Mouse (Mus musculus): Measurements from ENCODE around the gene Gpr84.

The Gpr84 gene

DNA sequence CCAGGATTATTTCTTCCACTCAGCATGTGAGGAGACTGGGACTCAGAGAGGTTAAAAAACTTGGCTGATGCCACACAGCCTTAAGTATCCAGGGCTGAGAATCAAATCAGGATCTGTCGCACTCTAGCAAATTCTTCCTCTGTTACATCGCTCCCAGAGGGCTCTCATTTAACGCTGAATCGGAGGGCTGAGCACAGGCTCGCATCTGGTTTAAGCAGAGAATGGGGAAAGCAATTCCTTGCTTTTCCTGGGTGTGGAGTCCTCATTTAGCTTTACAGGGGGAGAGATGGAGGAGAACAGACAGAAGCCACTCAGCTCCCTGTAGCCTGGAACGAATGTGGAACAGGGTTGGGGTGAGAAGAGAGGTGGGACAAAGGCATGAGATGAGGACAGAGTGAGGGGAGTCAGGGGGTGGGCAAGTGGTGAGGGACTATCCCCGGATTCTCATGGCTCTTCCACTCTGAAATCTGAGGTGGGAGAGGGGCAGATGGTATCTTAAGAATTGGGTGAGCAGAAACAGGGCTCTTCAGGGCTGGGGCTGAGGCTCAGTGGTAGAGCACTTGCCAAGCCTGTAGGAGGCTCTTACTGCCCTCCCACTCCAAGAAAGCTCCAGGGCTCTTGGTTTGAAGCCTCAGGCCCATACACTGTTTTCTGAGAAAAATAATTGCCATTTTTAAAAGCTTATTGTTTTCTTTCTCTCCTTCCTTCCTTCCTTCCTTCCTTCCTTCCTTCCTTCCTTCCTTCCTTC is 25.2 kb upstream of the Gpr84 start:
- no peak for DNase-seq (ENCODE audit: low spot score)

DNA sequence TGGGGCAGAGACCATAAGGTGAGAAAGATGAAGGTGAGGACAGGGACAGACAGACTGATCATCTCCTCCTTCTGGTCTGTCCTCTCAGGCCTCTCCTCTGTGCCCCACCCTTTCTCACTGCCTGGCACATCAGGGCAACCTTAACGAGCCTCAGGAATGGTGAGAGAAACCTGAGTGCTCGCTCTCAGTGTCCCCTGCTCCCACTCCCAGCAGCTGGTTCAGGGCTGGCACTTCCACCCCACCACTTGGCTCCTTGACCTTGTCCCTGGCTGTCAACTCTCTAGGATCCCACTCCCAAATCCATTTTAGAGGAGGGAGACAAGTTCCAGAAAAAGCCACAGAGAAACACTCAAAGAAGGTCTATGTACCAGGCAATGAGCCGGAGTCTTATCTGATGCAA is 24.6 kb upstream of the Gpr84 start:
- DNase-seq (ENCODE audit: low spot score) = no peak

DNA sequence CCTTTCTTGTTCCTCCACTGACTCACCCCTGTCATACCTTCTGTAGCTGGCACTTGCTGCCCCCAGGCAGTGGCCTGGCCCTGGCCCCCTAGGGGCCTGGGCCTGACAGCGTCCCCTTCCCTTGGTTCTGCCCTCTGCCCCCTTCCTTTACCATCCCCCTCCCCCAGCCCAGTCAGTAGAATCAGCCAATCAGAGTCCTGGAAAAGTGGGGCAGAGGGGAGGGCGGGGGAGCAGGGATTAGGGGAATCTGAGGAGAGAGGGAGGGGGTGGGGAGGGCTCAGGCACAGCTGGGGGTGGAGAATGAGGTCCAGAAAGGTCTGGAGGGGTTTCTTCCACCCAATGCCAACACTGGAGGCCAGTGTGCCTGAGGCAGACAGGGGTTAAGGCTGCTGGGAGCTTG is 23.8 kb upstream of the Gpr84 start:
- DNase-seq (ENCODE audit: low spot score) = no peak

DNA sequence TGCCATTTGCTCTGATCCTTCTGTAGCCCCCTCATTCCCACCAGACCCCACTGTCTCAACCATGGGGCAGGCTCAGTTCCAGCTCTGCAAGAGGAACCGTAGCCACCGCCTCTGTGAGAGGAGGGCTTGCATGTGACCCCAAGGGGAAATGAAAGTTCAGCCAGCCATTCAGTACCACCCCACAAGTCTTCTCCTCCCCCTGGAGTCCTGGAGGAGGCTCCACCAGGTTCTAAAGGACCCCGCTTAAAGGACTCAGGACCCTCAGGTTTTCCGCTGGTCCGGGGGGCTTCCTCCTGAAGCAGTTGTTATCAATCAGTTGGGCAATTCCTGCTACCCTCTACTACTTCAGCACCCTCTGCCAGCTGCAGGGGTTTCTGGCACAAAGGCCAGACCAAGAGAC is 23.3 kb upstream of the Gpr84 start:
- no peak for DNase-seq (ENCODE audit: low spot score)

DNA sequence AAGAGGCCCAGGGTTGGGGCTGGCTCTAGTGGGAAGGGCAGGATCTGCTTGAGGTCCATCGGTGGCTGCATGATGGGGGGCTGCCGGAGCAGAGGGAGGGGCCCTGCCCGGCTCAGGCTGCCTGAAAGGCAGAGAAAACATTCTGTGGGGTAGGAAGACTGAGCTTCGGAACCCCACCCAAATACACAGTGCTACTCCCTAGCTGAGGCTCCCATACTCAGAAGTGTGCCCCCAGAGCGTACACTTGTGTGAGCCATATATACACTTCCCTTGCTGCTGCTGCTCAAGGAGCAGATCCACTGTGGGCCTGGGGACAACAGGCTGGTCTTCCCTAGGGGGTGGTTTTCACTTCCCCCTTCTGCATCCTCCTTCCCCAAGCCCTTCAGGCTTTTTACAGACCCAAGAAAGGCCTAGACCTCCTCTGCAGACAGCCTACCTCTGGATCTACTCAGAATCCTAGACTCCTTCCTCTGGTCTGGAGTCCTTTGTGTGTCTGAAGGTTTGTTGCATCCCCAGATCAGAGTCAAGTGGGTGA is 22.7 kb upstream of the Gpr84 start:
- DNase-seq (ENCODE audit: low spot score) = no peak

DNA sequence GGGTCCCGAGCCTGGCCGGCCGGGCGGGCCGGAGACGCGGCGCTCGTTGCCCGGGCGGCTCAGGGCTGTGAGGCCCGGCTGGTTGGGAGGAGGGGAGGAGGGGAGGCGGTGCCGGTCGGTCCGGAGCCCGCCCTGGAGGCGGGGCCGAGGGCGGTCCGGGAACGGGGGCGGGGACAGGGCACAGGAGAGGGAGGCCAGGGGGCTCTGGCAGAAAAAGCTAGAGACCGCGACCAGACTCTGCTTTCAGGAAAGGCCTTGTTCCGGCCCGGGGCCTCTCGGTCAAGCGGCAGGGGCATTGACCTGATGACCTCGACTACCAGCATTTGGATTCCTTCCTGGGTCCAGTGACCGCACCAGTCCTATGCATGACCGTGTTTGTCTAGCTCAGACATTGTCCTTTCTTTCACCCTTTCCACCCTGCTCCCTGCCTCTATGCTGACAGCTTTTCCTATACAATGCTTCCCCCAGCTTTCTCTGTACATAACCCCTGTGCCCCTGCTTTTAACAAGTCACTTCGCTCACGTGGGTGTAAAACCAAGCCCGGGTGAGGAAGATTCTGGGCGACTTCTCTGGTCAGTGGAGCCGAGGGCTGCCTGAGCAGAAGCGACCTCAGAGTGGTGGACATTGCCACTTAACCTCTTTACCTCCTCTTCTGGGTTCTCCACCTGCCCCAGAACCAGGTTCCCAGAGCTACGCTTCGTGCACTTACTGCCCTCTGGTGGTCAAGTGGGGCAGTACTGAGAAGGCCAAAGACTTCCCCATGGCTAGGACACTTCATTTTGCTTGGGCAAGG is 13.2 kb upstream of the Gpr84 start:
- DNase-seq (ENCODE audit: low spot score) = peak; percentile 94

DNA sequence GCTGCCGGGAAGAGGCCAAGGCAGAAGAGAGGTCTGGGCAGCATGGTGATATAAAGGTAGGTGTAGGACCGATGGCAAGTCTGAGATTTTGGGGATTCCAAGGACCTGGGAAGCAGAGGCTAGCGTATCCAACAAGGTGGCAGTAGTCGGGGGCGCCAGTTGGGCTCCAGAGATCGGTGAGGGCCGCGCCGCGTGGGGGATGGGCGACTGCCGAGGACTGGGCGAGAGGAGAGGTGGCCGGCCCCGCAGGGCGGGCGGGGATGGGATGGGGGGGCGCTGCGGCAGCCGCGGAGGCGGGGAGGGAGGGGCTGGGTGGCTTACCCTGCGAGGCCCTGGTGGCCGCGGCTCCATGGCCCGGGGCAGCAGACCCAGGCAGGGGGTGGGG is 12.7 kb upstream of the Gpr84 start:
- DNase-seq (ENCODE audit: low spot score) = no peak

DNA sequence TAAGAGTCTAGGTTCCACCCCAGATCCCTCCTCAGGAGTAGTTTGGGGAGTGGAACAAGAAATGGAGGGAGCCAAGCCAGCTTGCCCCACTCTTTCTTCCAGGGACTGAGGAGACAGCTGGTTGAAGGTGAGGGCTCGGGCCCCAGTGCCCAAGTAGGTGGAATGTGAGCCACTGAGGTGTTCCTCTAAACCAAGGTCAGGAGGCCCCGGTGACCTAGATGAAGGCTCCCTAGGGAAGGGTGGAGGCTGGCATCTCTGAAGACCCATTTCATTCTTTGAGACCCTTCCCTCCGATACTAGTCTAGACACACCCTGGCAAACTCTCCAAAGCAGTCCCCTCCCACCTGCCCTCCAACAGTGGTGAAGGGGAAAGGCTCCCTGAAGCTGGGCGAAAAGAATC is 12.0 kb upstream of the Gpr84 start:
- DNase-seq (ENCODE audit: low spot score) = no peak

DNA sequence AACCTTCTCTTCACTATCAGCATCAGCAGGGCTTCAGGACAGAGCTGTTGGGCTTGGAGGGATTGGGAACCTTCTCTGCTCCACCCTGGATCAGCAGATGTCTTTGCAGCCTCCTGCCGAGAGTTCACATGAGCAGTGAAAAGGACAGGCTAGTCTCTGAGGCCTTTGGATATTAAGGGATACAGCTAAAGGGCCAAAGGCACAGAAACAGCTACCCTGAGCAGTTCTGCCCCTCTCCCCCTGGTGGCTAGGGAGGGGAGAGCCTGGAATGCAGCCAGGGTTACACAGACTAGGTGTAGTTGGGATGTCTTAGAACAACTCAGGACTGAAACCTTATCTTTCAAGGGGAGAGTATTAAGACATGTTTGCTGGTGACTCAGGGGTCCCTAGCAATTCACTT is 10.7 kb upstream of the Gpr84 start:
- DNase-seq (ENCODE audit: low spot score) = no peak

DNA sequence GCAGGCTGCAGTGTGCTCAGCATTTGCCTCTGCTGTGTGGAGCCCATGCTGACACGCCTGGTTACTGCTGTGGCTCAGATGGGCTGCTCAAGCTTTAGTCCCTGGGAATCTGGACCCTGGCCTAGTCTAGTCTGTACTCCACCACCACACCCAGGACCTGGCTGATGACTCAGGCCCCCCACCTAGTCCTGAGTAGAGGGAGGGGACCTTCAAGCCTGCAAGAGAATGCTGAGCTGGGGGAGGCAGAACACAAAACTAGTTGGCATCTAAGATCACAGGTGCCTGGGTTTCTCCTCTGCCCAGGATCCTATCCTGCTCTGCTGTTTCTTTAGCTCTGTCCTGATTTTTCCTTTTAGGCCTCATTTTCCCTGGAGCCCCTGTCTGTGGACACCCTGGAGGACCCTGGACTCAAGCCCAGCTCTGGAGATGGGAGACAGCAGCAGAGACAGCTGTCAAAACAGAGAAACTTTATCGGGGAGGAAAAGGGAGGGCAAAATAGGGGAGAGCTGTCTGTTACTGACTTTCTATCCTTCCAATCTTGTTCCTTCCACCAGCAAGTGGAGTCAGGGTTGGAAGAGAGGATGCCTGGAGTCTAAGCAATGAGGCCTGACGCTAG is 7.9 kb upstream of the Gpr84 start:
- DNase-seq (ENCODE audit: low spot score) = no peak

DNA sequence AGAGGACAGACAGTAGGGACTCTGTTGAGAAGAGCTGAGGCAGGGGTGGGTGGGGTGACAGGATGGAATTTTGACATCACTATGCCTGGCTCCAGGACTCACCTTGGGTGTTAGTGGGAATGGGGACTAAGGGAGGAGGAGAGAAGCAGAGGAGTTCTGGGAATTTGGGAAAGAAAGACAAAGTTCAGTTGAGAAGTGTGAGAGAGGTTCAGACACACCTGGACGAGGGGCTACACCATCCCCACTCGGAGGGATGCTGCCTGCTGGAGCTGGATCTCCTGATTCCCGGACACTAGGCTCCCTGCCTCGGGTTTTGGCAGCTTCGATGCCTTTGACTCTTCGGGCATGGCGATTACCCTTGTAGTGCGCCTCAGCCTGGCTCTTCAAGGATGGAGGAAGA is 7.3 kb upstream of the Gpr84 start:
- no peak for DNase-seq (ENCODE audit: low spot score)

DNA sequence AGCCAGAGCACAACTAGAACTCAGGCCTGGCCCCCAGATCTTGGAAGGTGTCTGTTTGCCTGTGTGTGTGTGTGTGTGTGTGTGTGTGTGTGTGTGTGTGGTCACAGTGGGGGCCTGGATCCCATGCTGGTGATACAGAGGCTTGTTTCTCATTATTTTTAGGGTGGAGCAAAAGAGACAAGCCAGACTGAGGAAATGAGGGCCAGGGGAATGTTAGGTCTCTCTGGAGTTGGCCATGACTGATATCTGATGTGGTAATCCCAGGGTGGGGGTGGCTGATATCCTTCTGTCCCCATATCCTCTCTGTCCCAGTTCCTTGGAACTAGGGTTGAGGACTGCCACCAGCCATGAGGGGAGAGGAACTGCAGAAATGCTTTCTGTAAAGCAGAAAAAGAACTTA is 6.7 kb upstream of the Gpr84 start:
- no peak for DNase-seq (ENCODE audit: low spot score)

DNA sequence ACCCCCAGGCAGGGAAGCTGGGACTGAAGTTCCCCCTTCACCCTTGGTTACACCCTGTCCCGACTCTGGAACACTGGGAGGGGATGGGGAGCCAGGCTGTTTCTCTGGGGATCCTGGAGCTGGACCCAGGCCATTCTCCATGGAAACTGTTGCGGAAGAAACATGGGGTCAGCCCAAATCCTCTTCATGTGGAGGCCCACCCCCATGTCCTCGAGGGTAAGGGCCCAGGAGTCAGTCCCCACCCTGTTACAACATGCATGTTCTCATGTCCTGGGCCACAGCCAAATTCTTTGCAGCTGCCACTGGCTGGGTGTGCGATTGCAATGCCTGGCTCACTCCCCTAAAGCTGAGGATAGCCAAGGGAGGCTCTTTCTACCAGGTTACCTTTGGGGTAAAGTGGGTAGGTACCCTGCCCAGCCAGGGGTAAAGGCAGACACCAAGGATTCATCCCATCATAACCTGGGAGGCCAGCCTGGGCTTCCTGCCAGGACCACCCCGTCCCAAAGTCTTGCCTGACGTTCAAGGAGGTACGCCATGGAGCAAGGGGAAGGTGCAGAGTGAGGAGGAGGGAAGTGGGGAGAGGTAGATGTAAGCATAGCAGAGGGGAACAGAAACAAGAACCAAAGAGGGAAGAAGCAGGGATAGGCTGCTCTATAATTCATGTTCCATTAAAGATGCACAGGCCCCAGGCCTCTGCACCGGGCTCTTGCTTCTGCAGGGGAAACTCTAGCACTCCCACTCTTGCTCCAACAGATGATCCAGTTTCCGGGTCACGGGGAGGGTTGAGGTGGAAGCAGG is 5.8 kb upstream of the Gpr84 start:
- no peak for DNase-seq (ENCODE audit: low spot score)

DNA sequence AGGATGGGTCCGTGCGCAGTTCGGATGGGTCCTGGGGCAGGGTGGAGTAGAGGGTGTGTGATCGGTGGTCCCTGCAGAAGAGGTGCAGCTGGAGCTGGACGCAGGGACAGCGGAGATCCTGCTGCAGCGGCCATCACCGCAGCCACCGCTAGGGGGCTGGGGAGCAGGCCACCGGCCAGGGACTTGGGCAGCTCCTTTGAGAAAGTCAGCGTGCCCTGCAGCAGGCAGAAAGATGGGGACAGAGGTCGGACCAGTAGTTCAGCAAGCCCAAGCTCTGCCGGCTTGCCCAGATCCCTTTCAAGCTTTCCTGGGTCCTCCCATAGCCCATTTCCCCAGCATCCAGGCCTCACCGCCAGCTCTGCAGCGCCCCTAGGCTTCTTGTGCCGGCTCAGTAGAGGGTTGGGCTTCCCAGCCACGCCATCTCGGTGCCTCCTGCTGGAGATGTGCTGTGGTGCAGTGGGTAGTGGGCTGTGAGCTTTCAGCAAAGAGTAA is 4.6 kb upstream of the Gpr84 start:
- peak; percentile 76 for DNase-seq (ENCODE audit: low spot score)

DNA sequence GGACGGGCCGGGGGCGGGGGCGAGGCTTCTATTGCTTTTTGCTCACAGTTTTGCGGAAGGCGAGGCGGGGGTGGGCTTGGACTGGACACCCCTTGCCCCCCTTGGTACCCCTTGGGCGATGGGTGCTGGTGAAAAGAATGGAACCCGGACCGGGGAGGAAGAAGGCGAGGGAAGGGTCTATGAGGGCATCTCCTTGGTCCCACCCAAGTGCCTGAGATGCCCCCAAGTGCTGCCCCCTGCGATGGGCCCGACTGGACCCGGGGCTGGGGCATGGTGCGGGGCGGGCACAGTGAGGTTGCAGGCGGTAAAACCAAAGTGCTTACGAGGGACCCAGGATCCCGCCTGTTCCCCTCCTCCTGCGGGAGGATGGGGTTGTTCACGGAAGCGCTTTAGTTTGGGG is 3.8 kb upstream of the Gpr84 start:
- no peak for DNase-seq (ENCODE audit: low spot score)

DNA sequence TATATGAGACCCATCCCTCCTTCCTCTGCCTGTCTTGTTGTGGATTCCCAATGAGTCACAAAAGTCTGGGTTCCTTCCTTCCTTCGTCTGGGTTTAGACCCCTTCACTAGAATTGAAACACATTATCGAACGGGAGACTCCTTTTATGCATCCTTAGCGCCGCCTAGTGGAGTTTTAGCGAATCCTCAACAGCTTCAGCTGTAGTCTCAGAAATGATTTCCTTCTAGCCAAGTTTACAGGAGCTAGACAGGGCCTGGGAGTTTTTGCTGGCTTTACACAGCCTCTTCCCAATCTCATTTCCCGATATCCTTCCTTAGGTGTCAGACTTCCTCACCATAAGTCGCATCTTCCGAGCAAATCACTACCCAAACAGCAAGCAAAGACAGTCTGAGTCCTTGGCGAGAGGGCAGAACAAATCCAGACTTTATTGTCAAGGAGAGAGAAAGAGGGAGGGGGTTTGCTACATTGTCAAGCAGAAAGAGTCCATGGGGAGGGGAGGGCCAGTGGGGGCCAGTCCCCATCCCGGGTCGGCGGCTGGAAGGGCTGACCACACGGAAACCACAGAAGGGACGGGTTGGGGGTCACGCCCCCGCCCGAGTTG is 3.2 kb upstream of the Gpr84 start:
- peak; percentile 56 for DNase-seq (ENCODE audit: low spot score)

DNA sequence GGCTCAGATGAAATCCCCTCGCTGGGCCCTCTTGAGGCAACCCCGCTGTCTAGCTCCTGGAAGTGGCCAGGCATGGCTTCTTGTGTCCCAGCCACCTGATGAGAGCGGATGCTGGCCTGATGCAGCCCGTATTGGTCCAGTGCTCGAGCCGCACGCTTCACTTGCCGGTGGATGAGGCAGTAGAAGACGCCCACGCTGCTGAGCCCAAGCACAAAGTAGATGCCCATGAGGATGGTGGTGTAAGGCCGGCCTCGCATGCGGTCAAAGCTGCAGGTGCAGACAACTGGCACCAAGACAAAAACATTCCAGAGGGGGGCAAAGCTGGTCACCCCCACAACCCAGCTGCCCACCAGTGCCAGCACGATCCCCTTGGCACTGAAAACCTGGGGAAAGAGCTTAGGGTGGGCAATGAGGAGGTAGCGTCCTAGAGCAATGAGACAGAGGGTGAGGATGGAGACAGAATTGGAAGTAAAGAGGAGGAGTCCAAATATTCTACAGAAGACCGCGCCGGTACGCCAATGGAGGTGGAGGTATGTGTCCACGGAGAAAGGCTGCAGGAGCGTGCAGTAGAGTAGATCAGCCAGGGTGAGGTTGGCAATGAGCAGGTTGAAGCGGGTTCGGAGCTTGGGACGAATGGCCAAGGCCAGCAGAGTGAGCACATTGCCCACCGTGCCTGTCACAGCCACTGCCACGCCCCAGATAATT is 1.4 kb downstream of the Gpr84 start:
- DNase-seq (ENCODE audit: low spot score) = no peak

DNA sequence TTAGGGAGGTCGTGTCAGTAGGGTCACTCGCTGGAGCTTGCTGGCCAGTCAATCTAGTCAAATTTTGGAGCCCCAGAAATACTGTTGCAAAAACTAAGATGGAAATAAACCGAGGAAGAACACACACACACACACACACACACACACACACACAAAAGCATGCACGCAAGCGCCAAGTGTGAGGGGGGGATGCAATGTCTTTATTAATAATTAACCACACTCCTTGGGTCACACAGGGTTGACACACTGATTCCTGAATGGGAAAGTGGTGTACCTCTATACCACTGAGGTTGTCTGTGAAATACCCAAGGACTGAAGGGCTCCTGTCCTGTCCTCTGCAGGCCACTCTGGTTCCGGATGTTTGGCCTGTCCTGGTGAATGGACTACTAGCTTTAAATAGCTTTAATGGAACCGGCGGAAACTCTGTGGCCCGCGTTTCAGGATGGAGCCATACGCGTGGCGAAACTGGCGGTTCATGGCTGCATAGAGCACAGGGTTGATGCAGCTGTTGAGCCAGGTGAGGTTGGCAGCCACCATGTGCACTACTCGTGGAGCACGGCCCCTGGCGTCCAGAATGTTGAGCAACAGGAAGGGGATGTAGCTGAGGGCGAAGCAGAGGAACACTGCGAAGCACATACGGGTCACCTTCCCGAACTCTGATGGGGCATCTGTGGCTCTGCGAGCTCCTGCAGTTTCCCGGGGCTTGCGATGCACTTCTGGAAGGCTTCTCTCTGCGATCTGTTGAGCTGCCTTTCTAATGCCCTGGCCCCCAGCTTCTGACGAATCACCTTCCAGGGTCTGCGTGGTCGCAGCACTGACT is 2.1 kb downstream of the Gpr84 start:
- DNase-seq (ENCODE audit: low spot score) = peak; percentile 38

DNA sequence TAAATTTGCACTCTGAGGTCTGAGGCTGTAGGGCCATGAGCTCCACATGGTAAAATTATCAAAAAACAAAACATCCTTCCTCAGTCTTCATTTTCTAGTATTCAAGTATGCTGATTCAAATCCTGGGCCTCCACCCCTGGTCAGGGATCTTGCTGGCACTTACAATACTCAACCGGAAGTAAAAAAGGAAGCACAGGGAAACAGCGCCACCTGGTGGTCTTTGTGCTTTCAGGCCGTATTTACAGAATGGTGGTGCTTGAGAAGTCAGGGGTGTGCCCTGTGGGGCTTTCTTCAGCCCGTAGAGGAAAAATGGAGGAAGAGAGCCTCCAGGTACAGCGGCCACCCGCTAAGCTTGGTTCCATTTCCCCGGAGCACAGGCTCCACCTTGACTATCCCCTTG is 3.3 kb downstream of the Gpr84 start:
- peak; percentile 91 for DNase-seq (ENCODE audit: low spot score)
